Mouse (Mus musculus) stomach, postnatal 0 days (tissue): ENCODE data around the gene Rpl28.

Experiments used
- CTCF ChIP-seq: IDR thresholded peaks from 2 replicates; pipeline ENCODE4 v1.5.1; 2016; ENCODE audit warnings: antibody characterized with exemption, low read depth, mild to moderate bottlenecking, moderate library complexity
- EP300 ChIP-seq: optimal IDR thresholded peaks from 2 replicates; pipeline ENCODE3; 2016; ENCODE audit warnings: antibody characterized with exemption

GRCm38 (mm10) chr7:4802247-4802646 is 9.6 kb downstream of the Rpl28 start:
- TF ChIP-seq CTCF (0 out of 2 replicates have a peak, but pooled peaks have one; percentile 4), EP300 (no peak)
